Mouse (Mus musculus) lung, embryonic 15.5 days (tissue): ENCODE measurements at regions not wholly inside any gene's neighbourhood (a gene's known extent, or its start where the extent isn't known, plus 50 kb on each side); places are given as distances from the start of the nearest gene placed in this dataset.

Source experiments
- ATAC-seq: fragments of 200-750 bp; cut with Nextera tagmentation; 2 replicates; pipeline ENCODE4 v1.8.0; 2017; ENCODE audit warnings: moderate number of reproducible peaks, borderline replicate concordance; ENCODE audit not compliant: low FRiP score, low TSS enrichment; ENCODE audit errors: extremely low read depth
- H3K27ac ChIP-seq: fragments of 300-500 bp; sonication (generic); 2 replicates; pipeline ENCODE4 v1.5.1; 2015; ENCODE audit warnings: moderate library complexity, mild to moderate bottlenecking, inconsistent platforms
- H3K27me3 ChIP-seq: fragments of 300-500 bp; sonication (generic); 2 replicates; pipeline ENCODE4 v1.6.1; 2015; ENCODE audit warnings: inconsistent platforms
- H3K36me3 ChIP-seq: fragments of 300-500 bp; sonication (generic); 2 replicates; pipeline ENCODE4 v1.6.1; 2015; ENCODE audit warnings: inconsistent platforms
- H3K4me1 ChIP-seq: fragments of 300-500 bp; sonication (generic); 2 replicates; pipeline ENCODE4 v1.6.1; 2015; ENCODE audit warnings: inconsistent platforms
- H3K4me2 ChIP-seq: fragments of 300-500 bp; sonication (generic); 2 replicates; pipeline ENCODE4 v1.6.1; 2015; ENCODE audit warnings: inconsistent platforms, mild to moderate bottlenecking, moderate library complexity
- H3K4me3 ChIP-seq: fragments of 300-500 bp; sonication (generic); 2 replicates; pipeline ENCODE4 v1.5.1; 2015; ENCODE audit warnings: mild to moderate bottlenecking, inconsistent platforms
- H3K9ac ChIP-seq: fragments of 300-500 bp; sonication (generic); 2 replicates; pipeline ENCODE4 v1.6.1; 2015; ENCODE audit warnings: inconsistent platforms
- H3K9me3 ChIP-seq: fragments of 300-500 bp; sonication (generic); 2 replicates; pipeline ENCODE4 v1.6.1; 2016; ENCODE audit warnings: inconsistent platforms
- WGBS: fragments of 180-500 bp; shearing (Covaris S2); methylation state at CpG from one replicate; pipeline ENCODE4 v1.1.7; 2015; 5-methylcytosine and 5-hydroxymethylcytosine counted together

- peak overlapping the region; percentile 42 for H3K4me2 ChIP-seq
- H3K27ac ChIP-seq: no peak overlapping the region
- H3K4me3 ChIP-seq: no peak overlapping the region
- peak; percentile 69 for ATAC-seq
- H3K36me3 ChIP-seq: no peaks in the 10 kb centered on the region
- peaks cover 17% of the 10 kb centered on the region for H3K27me3 ChIP-seq
- no peak overlapping the region for H3K9ac ChIP-seq
- H3K9me3 ChIP-seq: no peaks in the 10 kb centered on the region
- WGBS: 11% methylated on average over 11 of the region's 11 CpGs
- 0 out of 2 replicates have a peak, but pooled peaks cover 6% of the 10 kb centered on the region for H3K4me1 ChIP-seq
Measured at GRCm38 (mm10) chr4:114685454-114685853, 136.1 kb upstream of the Gm12830 start.

- ATAC-seq: no peak
- no peak overlapping the region for H3K4me3 ChIP-seq
- WGBS: 49% methylated on average over 4 of the region's 4 CpGs
Measured at GRCm38 (mm10) chr4:114686091-114686490, 135.4 kb upstream of the Gm12830 start.

GRCm38 (mm10) chr4:114688356-114688972, 133.1 kb upstream of the Gm12830 start:
- Histone ChIP-seq H3K4me1 (0 out of 2 replicates have a peak, but pooled peaks cover 4% of the 10 kb centered on the region), H3K9ac (no peak overlapping the region), H3K36me3 (no peaks in the 10 kb centered on the region), H3K27ac (peak overlapping the region; percentile 26), H3K9me3 (no peaks in the 10 kb centered on the region), H3K4me3 (no peak overlapping the region), H3K4me2 (peak overlapping the region; percentile 34), H3K27me3 (peaks cover 20% of the 10 kb centered on the region)
- 12% methylated on average over 16 of the region's 16 CpGs for WGBS
- ATAC-seq: peak; percentile 47; the same call in 1 of the 2 replicates

More at GRCm38 (mm10) chr4:114686091-114686490, 135.4 kb upstream of the Gm12830 start:
- H3K36me3 ChIP-seq: no peaks in the 10 kb centered on the region
- H3K27me3 ChIP-seq: peaks cover 17% of the 10 kb centered on the region
- no peak overlapping the region for H3K9ac ChIP-seq
- H3K4me1 ChIP-seq: 0 out of 2 replicates have a peak, but pooled peaks cover 4% of the 10 kb centered on the region
- no peak overlapping the region for H3K4me2 ChIP-seq
- H3K9me3 ChIP-seq: no peaks in the 10 kb centered on the region
- H3K27ac ChIP-seq: no peak overlapping the region

GRCm38 (mm10) chr4:114688973-114689371, 132.6 kb upstream of the Gm12830 start:
- Histone ChIP-seq H3K4me1 (0 out of 2 replicates have a peak, but pooled peaks cover 4% of the 10 kb centered on the region), H3K9ac (no peak overlapping the region), H3K27ac (no peak overlapping the region), H3K4me3 (no peak overlapping the region), H3K4me2 (peak overlapping the region; percentile 34; the same call in 1 of the 2 replicates), H3K27me3 (peaks cover 20% of the 10 kb centered on the region), H3K9me3 (no peaks in the 10 kb centered on the region), H3K36me3 (no peaks in the 10 kb centered on the region)
- 65% methylated on average over 6 of the region's 6 CpGs for WGBS
- no peak for ATAC-seq

DNA sequence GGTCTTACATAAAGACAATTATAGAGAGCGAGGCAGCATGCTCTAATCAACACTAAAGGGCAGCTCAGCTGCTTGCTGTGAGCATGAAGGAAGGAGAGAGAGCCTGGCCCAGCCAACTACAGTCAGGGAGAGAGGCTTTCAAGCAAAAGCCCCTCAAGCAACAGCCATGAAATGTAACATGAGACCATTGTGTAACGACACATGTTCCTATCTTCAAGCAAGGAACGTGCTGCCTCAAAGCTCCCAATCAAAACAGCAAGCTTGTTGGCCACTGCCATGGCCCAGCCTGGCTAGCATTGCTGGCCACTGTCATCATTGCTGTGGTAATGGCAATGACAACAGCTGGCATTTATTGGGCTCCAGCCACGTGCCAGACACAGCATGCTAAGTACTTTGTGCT, 115.9 kb upstream of the Gm12830 start:
- H3K4me1 ChIP-seq: no peaks in the 10 kb centered on the region
- no peak overlapping the region for H3K4me3 ChIP-seq
- H3K27me3 ChIP-seq: peaks cover 7% of the 10 kb centered on the region; the same call in 1 of the 2 replicates
- H3K9ac ChIP-seq: no peak overlapping the region
- WGBS: 46% methylated on average over 4 of the region's 4 CpGs
- ATAC-seq: no peak
- no peak overlapping the region for H3K27ac ChIP-seq
- no peaks in the 10 kb centered on the region for H3K36me3 ChIP-seq
- H3K4me2 ChIP-seq: no peak overlapping the region
- no peaks in the 10 kb centered on the region for H3K9me3 ChIP-seq

GRCm38 (mm10) chr4:114710182-114710909, 111.2 kb upstream of the Gm12830 start:
- no peak overlapping the region for H3K4me3 ChIP-seq
- H3K27ac ChIP-seq: no peak overlapping the region
- H3K4me1 ChIP-seq: no peaks in the 10 kb centered on the region
- no peaks in the 10 kb centered on the region for H3K36me3 ChIP-seq
- 81% methylated on average over 3 of the region's 3 CpGs for WGBS
- H3K27me3 ChIP-seq: no peaks in the 10 kb centered on the region
- H3K9me3 ChIP-seq: no peaks in the 10 kb centered on the region
- H3K9ac ChIP-seq: no peak overlapping the region
- ATAC-seq: no peak
- H3K4me2 ChIP-seq: no peak overlapping the region

DNA sequence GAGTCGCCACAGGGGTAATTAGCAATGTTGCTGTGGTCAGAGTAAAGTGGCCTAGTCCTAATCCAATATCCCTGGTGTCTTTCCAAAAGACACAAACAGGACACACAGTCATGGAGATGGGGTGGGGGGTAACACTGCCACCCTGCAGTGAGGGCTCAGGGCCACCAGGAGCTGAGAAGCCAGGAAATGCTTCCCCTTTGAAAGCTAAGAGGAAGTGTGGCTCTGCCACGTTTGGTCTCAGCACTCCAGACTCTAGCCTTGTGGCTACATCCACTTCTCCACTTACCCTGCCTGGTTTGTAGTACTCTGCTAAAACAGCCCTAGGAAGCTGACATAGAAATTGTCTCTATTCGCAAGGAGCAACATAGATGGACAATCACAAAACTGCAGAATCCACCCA, 110.4 kb upstream of the Gm12830 start:
- Histone ChIP-seq H3K9ac (no peak overlapping the region), H3K9me3 (no peaks in the 10 kb centered on the region), H3K27me3 (no peaks in the 10 kb centered on the region), H3K4me1 (no peaks in the 10 kb centered on the region), H3K4me3 (no peak overlapping the region), H3K4me2 (no peak overlapping the region), H3K27ac (no peak overlapping the region), H3K36me3 (no peaks in the 10 kb centered on the region)
- ATAC-seq: no peak
- 59% methylated on average over 3 of the region's 3 CpGs for WGBS

DNA sequence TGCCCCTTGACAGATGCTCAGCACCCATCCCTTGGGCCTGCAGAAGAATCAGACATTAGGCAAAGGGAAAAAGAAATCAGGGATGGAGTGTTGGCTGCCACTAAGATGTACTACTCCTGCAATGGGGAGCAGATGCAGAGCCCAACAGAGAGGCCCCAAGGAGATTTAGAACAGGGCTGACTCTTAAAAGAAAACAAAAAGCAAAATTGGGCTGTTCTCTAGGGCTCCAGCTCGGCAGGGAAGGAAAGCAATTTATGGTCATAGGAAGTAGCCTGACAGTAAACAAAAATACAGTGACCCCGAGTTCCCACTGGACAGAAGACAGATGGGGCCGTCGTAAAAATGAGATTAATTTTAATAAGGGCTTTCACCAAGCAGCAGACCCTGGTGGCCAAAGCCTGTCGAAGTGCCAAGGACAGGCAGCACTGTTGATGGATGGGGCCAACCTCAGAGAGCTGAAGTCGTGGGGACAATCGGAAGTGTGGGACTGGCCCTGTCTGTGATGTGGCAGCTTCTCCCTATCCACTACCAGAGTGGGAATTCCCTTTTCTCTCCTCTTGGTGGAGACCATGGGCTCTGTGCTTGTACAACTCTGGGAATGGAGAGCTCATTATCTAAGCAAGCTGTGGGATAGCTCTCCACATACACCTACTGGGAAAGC, 109.4 kb upstream of the Gm12830 start:
- H3K4me3 ChIP-seq: no peak overlapping the region
- H3K4me1 ChIP-seq: no peaks in the 10 kb centered on the region
- no peaks in the 10 kb centered on the region for H3K36me3 ChIP-seq
- H3K9ac ChIP-seq: no peak overlapping the region
- H3K9me3 ChIP-seq: no peaks in the 10 kb centered on the region
- no peak overlapping the region for H3K27ac ChIP-seq
- H3K27me3 ChIP-seq: no peaks in the 10 kb centered on the region
- peak; percentile 43; the same call in 1 of the 2 replicates for ATAC-seq
- no peak overlapping the region for H3K4me2 ChIP-seq
- 12% methylated on average over 7 of the region's 7 CpGs for WGBS

- no peak for ATAC-seq
- no peak overlapping the region for H3K4me3 ChIP-seq
- no peak overlapping the region for H3K27ac ChIP-seq
- H3K4me2 ChIP-seq: no peak overlapping the region
- H3K9ac ChIP-seq: no peak overlapping the region
- no peaks in the 10 kb centered on the region for H3K4me1 ChIP-seq
- no peaks in the 10 kb centered on the region for H3K27me3 ChIP-seq
- no peaks in the 10 kb centered on the region for H3K9me3 ChIP-seq
- 46% methylated on average over 4 of the region's 4 CpGs for WGBS
- no peaks in the 10 kb centered on the region for H3K36me3 ChIP-seq
Measured at GRCm38 (mm10) chr4:114712921-114713527, 108.5 kb upstream of the Gm12830 start.

- Histone ChIP-seq H3K4me3 (no peak overlapping the region), H3K27me3 (no peaks in the 10 kb centered on the region), H3K9ac (no peak overlapping the region), H3K36me3 (no peaks in the 10 kb centered on the region), H3K9me3 (no peaks in the 10 kb centered on the region), H3K27ac (no peak overlapping the region), H3K4me2 (no peak overlapping the region), H3K4me1 (no peaks in the 10 kb centered on the region)
- ATAC-seq: no peak
- 75% methylated on average over 2 of the region's 2 CpGs for WGBS
Measured at GRCm38 (mm10) chr4:114716703-114717102, 104.8 kb upstream of the Gm12830 start.

- H3K36me3 ChIP-seq: no peaks in the 10 kb centered on the region
- H3K9me3 ChIP-seq: no peaks in the 10 kb centered on the region
- WGBS: 37% methylated on average over 3 of the region's 3 CpGs
- H3K4me2 ChIP-seq: no peak overlapping the region
- no peak overlapping the region for H3K4me3 ChIP-seq
- no peak for ATAC-seq
- H3K9ac ChIP-seq: no peak overlapping the region
- H3K4me1 ChIP-seq: no peaks in the 10 kb centered on the region
- H3K27ac ChIP-seq: no peak overlapping the region
- no peaks in the 10 kb centered on the region for H3K27me3 ChIP-seq
Measured at GRCm38 (mm10) chr4:114720696-114721095, 100.8 kb upstream of the Gm12830 start.
